In genomic region chr7:109295807-109296206, GRCm38 (mm10) we compare ENCODE assay signal across 28 mouse cellular contexts.
DNase-seq lines count a peak whose midpoint lies in the region; ATAC-seq lines count a peak whose summit lies in the region.
"Had no signal": no experiment of that assay in that cellular context is flagged by ENCODE, and none has a peak within 500 bp of the region (broad histone marks: within the 10 kb centered on the region; RNA-seq: fewer than 3 reads in every experiment).

No protein-coding gene starts in this region.

- ATAC-seq in heart, embryonic 15.5 days (replicated peaks; ENCODE audit: insufficient number of reproducible peaks, insufficient read depth, low FRiP score, low read depth), result peak; percentile 27; the same call in 1 of the 2 replicates
- ATAC-seq in kidney, embryonic 16.5 days (ENCODE audit: low FRiP score, low TSS enrichment), result peak; percentile 6; the same call in 1 of the 2 replicates
- peak; percentile 7; the same call in 1 of the 2 replicates for ATAC-seq in embryonic facial prominence, embryonic 15.5 days (ENCODE audit: insufficient number of reproducible peaks, low FRiP score, low TSS enrichment, low read depth)
- 0 out of 2 replicates have a peak, but pooled peaks have one; percentile 48 for ATAC-seq in limb, embryonic 15.5 days (ENCODE audit: insufficient number of reproducible peaks, low FRiP score, low TSS enrichment, low read depth)
- ATAC-seq: forebrain, embryonic 13.5 days; inflammation-experienced regulatory T-cells, adult 6 months; liver, embryonic 12.5 days had no signal

- no peaks in the 10 kb centered on the region for H3K9me3 ChIP-seq in heart, embryonic 15.5 days (replicated peaks)
- no peaks in the 10 kb centered on the region for H3K9me3 ChIP-seq in kidney, embryonic 16.5 days (ENCODE audit: low read length)
- no peaks in the 10 kb centered on the region for H3K9me3 ChIP-seq in embryonic facial prominence, embryonic 15.5 days (replicated peaks)
- no peaks in the 10 kb centered on the region for H3K9me3 ChIP-seq in limb, embryonic 15.5 days
- H3K9me3 ChIP-seq: embryonic facial prominence, embryonic 12.5 days; forebrain, embryonic 13.5 days; heart, embryonic 12.5 days; liver, embryonic 12.5 days; megakaryocyte, embryonic 14.5 days; neural tube, embryonic 13.5 days had no signal

- no peaks in the 10 kb centered on the region for H3K4me1 ChIP-seq in heart, embryonic 15.5 days (replicated peaks)
- H3K4me1 ChIP-seq in kidney, embryonic 16.5 days (ENCODE audit: insufficient read depth, low read length), result no peaks in the 10 kb centered on the region
- no peaks in the 10 kb centered on the region for H3K4me1 ChIP-seq in embryonic facial prominence, embryonic 15.5 days
- no peaks in the 10 kb centered on the region for H3K4me1 ChIP-seq in limb, embryonic 15.5 days
- H3K4me1 ChIP-seq: embryonic facial prominence, embryonic 12.5 days; forebrain, embryonic 13.5 days; heart, embryonic 12.5 days; liver, embryonic 12.5 days; megakaryocyte, embryonic 14.5 days; neural tube, embryonic 13.5 days had no signal

- 74% methylated on average over 3 of the region's 3 CpGs for WGBS in heart, embryonic 15.5 days
- 82% methylated on average over 3 of the region's 3 CpGs for WGBS in kidney, embryonic 16.5 days
- 92% methylated on average over 3 of the region's 3 CpGs for WGBS in embryonic facial prominence, embryonic 15.5 days
- WGBS in limb, embryonic 15.5 days, result 86% methylated on average over 3 of the region's 3 CpGs

- no peak for DNase-seq in heart, postnatal 14 days
- no peak for DNase-seq in kidney, postnatal 14 days
- DNase-seq in left cerebral cortex, adult 9 months (ENCODE audit: low spot score in 2 of 2), result no peak
- DNase-seq: adrenal gland, adult 8-10 months; cerebellum, adult 18-20 months; cerebellum, postnatal 14 days; gastrocnemius, adult 2 months; kidney, postnatal 4 days; layer of hippocampus, adult 9-11 months; left cerebral cortex, postnatal 4 days; lung, embryonic 14.5 days; lung, postnatal 36 days; midbrain, embryonic 14.5 days; right cerebral cortex, adult 18-20 months; right cerebral cortex, postnatal 4 days; thymus, adult 2 months; thymus, postnatal 4 days had no signal

- H3K4me3 ChIP-seq in heart, embryonic 15.5 days, result no peak overlapping the region
- no peak overlapping the region for H3K4me3 ChIP-seq in kidney, embryonic 16.5 days (ENCODE audit: low read length)
- no peak overlapping the region for H3K4me3 ChIP-seq in embryonic facial prominence, embryonic 15.5 days (replicated peaks)
- no peak overlapping the region for H3K4me3 ChIP-seq in limb, embryonic 15.5 days
- H3K4me3 ChIP-seq: embryonic facial prominence, embryonic 12.5 days; forebrain, embryonic 13.5 days; gastrocnemius, adult 2 months; heart, embryonic 12.5 days; liver, embryonic 12.5 days; megakaryocyte, embryonic 14.5 days; neural tube, embryonic 13.5 days had no signal

- no peaks in the 10 kb centered on the region for H3K27me3 ChIP-seq in heart, embryonic 15.5 days
- H3K27me3 ChIP-seq in kidney, embryonic 16.5 days (ENCODE audit: insufficient read depth, low read length), result no peaks in the 10 kb centered on the region
- H3K27me3 ChIP-seq in embryonic facial prominence, embryonic 15.5 days, result no peaks in the 10 kb centered on the region
- no peaks in the 10 kb centered on the region for H3K27me3 ChIP-seq in limb, embryonic 15.5 days
- H3K27me3 ChIP-seq: embryonic facial prominence, embryonic 12.5 days; forebrain, embryonic 13.5 days; heart, embryonic 12.5 days; liver, embryonic 12.5 days; neural tube, embryonic 13.5 days had no signal

- H3K27ac ChIP-seq in heart, embryonic 15.5 days, result no peak overlapping the region
- no peak overlapping the region for H3K27ac ChIP-seq in kidney, embryonic 16.5 days (ENCODE audit: low read length)
- no peak overlapping the region for H3K27ac ChIP-seq in embryonic facial prominence, embryonic 15.5 days (replicated peaks)
- H3K27ac ChIP-seq in limb, embryonic 15.5 days, result no peak overlapping the region
- H3K27ac ChIP-seq: embryonic facial prominence, embryonic 12.5 days; forebrain, embryonic 13.5 days; gastrocnemius, adult 2 months; liver, embryonic 12.5 days; neural tube, embryonic 13.5 days had no signal

- H3K4me2 ChIP-seq in heart, embryonic 15.5 days, result no peak overlapping the region
- no peak overlapping the region for H3K4me2 ChIP-seq in kidney, embryonic 16.5 days (replicated peaks; ENCODE audit: low read depth, low read length)
- no peak overlapping the region for H3K4me2 ChIP-seq in embryonic facial prominence, embryonic 15.5 days (replicated peaks)
- no peak overlapping the region for H3K4me2 ChIP-seq in limb, embryonic 15.5 days
- H3K4me2 ChIP-seq: embryonic facial prominence, embryonic 12.5 days; forebrain, embryonic 13.5 days; heart, embryonic 12.5 days; liver, embryonic 12.5 days; lung, embryonic 14.5 days; neural tube, embryonic 13.5 days had no signal

- intact Hi-C loops in heart, postnatal 14 days (cut with DNase I), result no loop called here

- no peaks in the 10 kb centered on the region for H3K36me3 ChIP-seq in heart, embryonic 15.5 days
- H3K36me3 ChIP-seq in kidney, embryonic 16.5 days (ENCODE audit: insufficient read depth, low read length), result no peaks in the 10 kb centered on the region
- H3K36me3 ChIP-seq in embryonic facial prominence, embryonic 15.5 days, result no peaks in the 10 kb centered on the region
- no peaks in the 10 kb centered on the region for H3K36me3 ChIP-seq in limb, embryonic 15.5 days
- H3K36me3 ChIP-seq: embryonic facial prominence, embryonic 12.5 days; heart, embryonic 12.5 days; liver, embryonic 12.5 days; neural tube, embryonic 13.5 days had no signal

- H3K9ac ChIP-seq in heart, embryonic 15.5 days, result no peak overlapping the region
- H3K9ac ChIP-seq in kidney, embryonic 16.5 days (replicated peaks; ENCODE audit: low read length), result no peak overlapping the region
- no peak overlapping the region for H3K9ac ChIP-seq in embryonic facial prominence, embryonic 15.5 days
- no peak overlapping the region for H3K9ac ChIP-seq in limb, embryonic 15.5 days
- H3K9ac ChIP-seq: embryonic facial prominence, embryonic 12.5 days; forebrain, embryonic 13.5 days; heart, embryonic 12.5 days; liver, embryonic 12.5 days; lung, embryonic 14.5 days; neural tube, embryonic 13.5 days had no signal
